Mouse (Mus musculus): ENCODE data around the gene Pus10.

DNA sequence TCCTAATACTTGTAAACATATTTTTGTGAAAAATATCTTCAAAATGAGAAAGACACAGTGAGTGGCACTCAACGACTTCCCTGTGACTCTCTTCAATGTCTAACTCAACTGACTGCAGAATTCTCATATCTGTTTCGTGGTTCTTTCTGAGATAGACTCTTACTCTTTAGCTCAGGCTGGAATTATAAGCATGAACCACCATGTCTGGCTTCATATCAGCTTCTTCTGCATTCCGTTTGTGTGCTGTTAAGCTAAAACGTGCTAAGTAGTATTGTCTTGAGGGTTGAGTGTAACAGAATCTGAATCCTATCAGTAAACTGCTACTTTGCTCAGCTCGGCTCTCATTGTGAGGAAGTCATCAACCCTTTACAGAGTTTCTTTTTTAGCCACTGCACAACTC lies 46.5 kb upstream of the Pus10 start:
- TF ChIP-seq POLR2A (IDR thresholded peaks at IDR 0.05; ENCODE audit: borderline replicate concordance, insufficient read depth, low read length) (no peak), CTCF (IDR thresholded peaks at IDR 0.05; ENCODE audit: borderline replicate concordance, insufficient read depth, low read depth, low read length) (no peak)

All from cerebellum, adult 2 months (tissue).